Mouse (Mus musculus): ENCODE results near the gene Dhx8.

DNA sequence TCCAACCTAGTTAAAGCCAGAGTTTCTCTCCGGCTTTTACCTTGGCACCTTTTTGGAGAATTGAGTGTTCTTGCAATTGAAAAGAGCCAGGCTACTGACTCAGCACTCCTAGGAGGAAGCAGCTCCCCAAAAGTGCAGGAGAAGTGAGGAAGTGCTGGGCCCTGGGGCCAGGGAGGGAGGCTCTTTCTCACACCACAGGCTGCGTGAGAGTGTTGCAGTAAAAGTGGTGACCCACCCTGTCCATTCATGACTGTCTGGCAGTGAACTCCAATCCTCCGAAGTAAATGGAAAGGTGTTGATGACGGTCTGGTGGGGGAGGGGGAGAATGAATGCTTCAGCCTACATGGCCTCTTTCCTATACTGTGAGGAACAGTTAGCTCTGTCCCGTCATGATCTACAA lies 24.2 kb upstream of the Dhx8 start:
- TF ChIP-seq CTCF (IDR thresholded peaks at IDR 0.05): no peak
- no peak for TF ChIP-seq POLR2A (IDR thresholded peaks at IDR 0.05; ENCODE audit: insufficient read depth, low read depth, low read length)
- no peak for TF ChIP-seq EP300 (IDR thresholded peaks at IDR 0.05; ENCODE audit: insufficient read depth, low read depth, low read length)
